Mouse (Mus musculus): ENCODE data around the gene Slc7a5. TPM values are rescaled to one million over a fixed set of nuclear protein-coding genes. Genes with fewer than 3 reads are reported as not detected.

Slc7a5 gene
- polyA plus RNA-seq, 1 experiment from 2014 or later, result 26.4 TPM

Other genes starting within 250 kb of the Slc7a5 start
- gene Jph3, start 178.1 kb downstream of the Slc7a5 start, polyA plus RNA-seq (2014; fragmentation: Nextera tagmentation; extraction: Ambion mirVana), result 4.4 and 4.6 TPM in 2 replicates
- gene Klhdc4, start 78.1 kb downstream of the Slc7a5 start, polyA plus RNA-seq (2014; fragmentation: Nextera tagmentation; extraction: Ambion mirVana), result 43.7 and 45.3 TPM in 2 replicates
- not detected in 2 replicates for gene Car5a, start 37.2 kb upstream of the Slc7a5 start, polyA plus RNA-seq (2014; fragmentation: Nextera tagmentation; extraction: Ambion mirVana)
- gene Banp, start 42.1 kb upstream of the Slc7a5 start, polyA plus RNA-seq (2014; fragmentation: Nextera tagmentation; extraction: Ambion mirVana), result 36.6 and 41.1 TPM in 2 replicates